Mouse (Mus musculus) neural tube, embryonic 11.5 days (tissue): ENCODE measurements around the gene Gm20388. TPM values are rescaled to one million over a fixed set of nuclear protein-coding genes. Genes with fewer than 3 reads are reported as not detected.
A peak's percentile ranks its signal among the peaks of the same experiment; 100 is the strongest.

Source experiments
- ATAC-seq: fragments of 200-750 bp; cut with Nextera tagmentation; 2 replicates; pipeline ENCODE4 v1.8.0; 2017; ENCODE audit warnings: moderate number of reproducible peaks, mild to moderate bottlenecking, moderate TSS enrichment, moderate library complexity; ENCODE audit not compliant: insufficient read depth, low FRiP score, low TSS enrichment
- DNase-seq: peaks from one replicate; pipeline ENCODE4 v3.0.0-alpha.2; 2015; ENCODE audit warnings: low spot score
- H3K27ac ChIP-seq: fragments of 300-500 bp; sonication (generic); 2 replicates; pipeline ENCODE4 v1.5.1; 2014; ENCODE audit warnings: low read depth, mild to moderate bottlenecking, low read length
- H3K27me3 ChIP-seq: fragments of 300-500 bp; sonication (generic); 2 replicates; pipeline ENCODE4 v1.6.1; 2014; ENCODE audit warnings: mild to moderate bottlenecking, low read length, mixed read lengths; ENCODE audit not compliant: control insufficient read depth, insufficient read depth
- H3K36me3 ChIP-seq: fragments of 300-500 bp; sonication (generic); 2 replicates; pipeline ENCODE4 v1.6.1; 2014; ENCODE audit warnings: mild to moderate bottlenecking, low read length, moderate library complexity, mixed read lengths; ENCODE audit not compliant: control insufficient read depth, insufficient read depth
- H3K4me1 ChIP-seq: fragments of 300-500 bp; sonication (generic); 2 replicates; pipeline ENCODE4 v1.6.1; 2014; ENCODE audit warnings: low read length, mixed read lengths; ENCODE audit not compliant: control insufficient read depth, insufficient read depth
- H3K4me2 ChIP-seq: fragments of 300-500 bp; sonication (generic); 2 replicates; pipeline ENCODE4 v1.6.1; 2014; ENCODE audit warnings: low read depth, mild to moderate bottlenecking, moderate library complexity
- H3K4me3 ChIP-seq: fragments of 300-500 bp; sonication (generic); 2 replicates; pipeline ENCODE4 v1.5.1; 2014; ENCODE audit warnings: low read depth, low read length
- H3K9ac ChIP-seq: fragments of 300-500 bp; sonication (generic); 2 replicates; pipeline ENCODE4 v1.6.1; 2014; ENCODE audit warnings: mild to moderate bottlenecking, low read length
- H3K9me3 ChIP-seq: fragments of 300-500 bp; sonication (generic); 2 replicates; pipeline ENCODE4 v1.6.1; 2016; ENCODE audit warnings: low read length; ENCODE audit not compliant: control insufficient read depth
- WGBS: fragments of 180-500 bp; shearing (Covaris S2); extraction: QIAGEN DNeasy Blood & Tissue Kit; methylation state at CpG from one replicate; pipeline ENCODE4 v1.1.7; 2014; 5-methylcytosine and 5-hydroxymethylcytosine counted together
- polyA plus RNA-seq: library from polyadenylated mRNA; unstranded; fragments of >200 nt; fragmentation: Nextera tagmentation; extraction: Ambion mirVana; gene quantifications from 2 replicates; pipeline ENCODE4 v1.2.1, GENCODE M21; 2014

The Gm20388 gene
- polyA plus RNA-seq, 1 experiment from 2014 or later = not detected

DNA sequence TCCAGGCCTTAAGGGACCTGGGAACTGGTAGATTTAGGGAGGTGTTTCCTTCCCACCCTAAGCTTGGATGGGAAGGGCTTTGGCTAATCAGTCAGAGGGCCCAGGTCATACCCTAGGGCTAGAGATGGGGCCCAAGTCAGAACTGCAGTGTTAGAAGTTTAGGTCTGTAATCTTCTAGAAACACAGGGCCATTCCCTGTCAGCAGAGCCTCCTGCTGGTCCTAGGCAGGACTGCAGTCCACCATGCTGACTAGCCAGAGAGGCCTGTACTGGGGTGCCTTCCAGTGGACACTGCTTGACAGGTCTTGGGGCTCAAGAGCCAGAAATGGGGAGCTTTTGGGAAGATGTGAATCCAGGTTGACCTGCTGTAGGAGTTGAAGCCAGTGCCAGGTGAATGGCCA lies 73.4 kb downstream of the Gm20388 start:
- Histone ChIP-seq H3K36me3 (no peaks in the 10 kb centered on the region), H3K27ac (no peak overlapping the region), H3K9ac (no peak overlapping the region), H3K4me2 (no peak overlapping the region), H3K27me3 (no peaks in the 10 kb centered on the region), H3K9me3 (no peaks in the 10 kb centered on the region), H3K4me1 (no peaks in the 10 kb centered on the region), H3K4me3 (no peak overlapping the region)
- no peak for DNase-seq
- no peak for ATAC-seq

DNA sequence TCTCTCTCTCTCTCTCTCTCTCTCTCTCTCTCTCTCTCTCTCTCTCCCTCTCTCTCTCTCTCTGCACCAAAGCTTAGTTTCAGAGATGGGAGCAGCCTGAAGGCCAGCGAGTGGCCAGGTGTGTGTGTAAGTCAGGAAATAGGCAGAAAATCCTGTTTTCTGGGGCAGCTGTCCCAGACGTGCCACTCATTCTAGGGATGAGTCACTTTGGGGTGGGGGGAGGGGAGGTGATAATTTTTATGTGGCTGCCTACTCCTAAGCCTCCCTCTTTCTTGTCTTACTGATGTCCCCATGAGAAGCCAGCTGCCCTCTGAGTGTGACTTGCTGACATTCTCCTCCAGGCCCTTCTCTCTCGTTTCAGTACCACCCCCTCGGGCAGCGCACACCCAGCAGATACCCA lies 75.5 kb downstream of the Gm20388 start:
- WGBS = 76% methylated on average over 5 of the region's 5 CpGs
- Histone ChIP-seq H3K4me1 (no peaks in the 10 kb centered on the region), H3K27ac (no peak overlapping the region), H3K4me3 (no peak overlapping the region), H3K27me3 (no peaks in the 10 kb centered on the region), H3K4me2 (no peak overlapping the region), H3K36me3 (no peaks in the 10 kb centered on the region), H3K9me3 (no peaks in the 10 kb centered on the region), H3K9ac (no peak overlapping the region)
- ATAC-seq (no peak), DNase-seq (no peak)

DNA sequence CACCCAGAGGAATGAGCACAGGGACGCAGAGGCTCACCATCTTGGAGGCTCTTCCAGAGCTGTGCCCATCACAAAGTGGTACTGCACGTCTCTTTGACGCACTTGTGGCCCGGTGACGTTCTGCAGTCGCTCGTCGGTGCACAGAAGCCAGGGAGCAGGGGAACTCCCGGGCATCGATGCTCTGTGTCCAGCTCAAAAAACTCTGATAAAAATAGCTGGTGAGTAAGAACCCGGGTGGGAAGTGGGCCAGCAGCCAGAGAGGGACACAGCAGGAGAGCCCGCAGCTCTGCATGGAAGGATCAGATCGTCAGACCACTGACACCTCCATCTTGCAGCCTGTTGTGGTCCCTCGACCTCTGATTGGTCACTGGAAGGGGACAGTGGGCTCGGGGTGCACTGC lies 77.4 kb downstream of the Gm20388 start:
- Histone ChIP-seq H3K27me3 (peaks cover 9% of the 10 kb centered on the region), H3K36me3 (no peaks in the 10 kb centered on the region), H3K4me3 (no peak overlapping the region), H3K4me1 (no peaks in the 10 kb centered on the region), H3K9ac (no peak overlapping the region), H3K27ac (no peak overlapping the region), H3K9me3 (no peaks in the 10 kb centered on the region), H3K4me2 (no peak overlapping the region)
- DNase-seq = no peak
- WGBS = 83% methylated on average over 15 of the region's 15 CpGs
- ATAC-seq = no peak

DNA sequence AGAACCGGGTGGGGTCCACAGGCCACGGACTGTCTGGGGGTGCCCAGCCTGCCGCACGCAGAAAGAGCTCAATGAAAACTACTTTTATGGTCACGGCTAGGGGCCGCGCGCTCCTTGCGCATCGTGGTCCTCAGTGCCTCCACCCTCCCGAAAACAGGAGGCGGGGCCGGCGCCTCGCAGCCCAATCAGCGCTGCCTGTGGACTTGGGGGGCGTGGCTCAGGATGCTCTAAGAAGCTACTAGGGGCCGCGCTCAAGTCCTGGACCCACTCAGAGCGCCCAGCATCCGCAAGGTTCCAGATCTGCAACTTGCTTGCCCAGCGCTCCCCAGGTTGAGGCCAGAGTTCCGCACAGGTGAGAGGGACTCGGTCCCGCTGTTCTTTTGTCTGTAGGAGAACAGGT lies 81.6 kb downstream of the Gm20388 start, which contains the start of gene Crispld2:
Gene Crispld2, plus strand, starts transcription at position 190 of the 400 bp plus-strand sequence.
- H3K4me1 ChIP-seq = peaks cover 12% of the 10 kb centered on the region
- H3K27me3 ChIP-seq = peaks cover 13% of the 10 kb centered on the region
- no peak within 1 kb of the TSS for H3K9ac ChIP-seq
- H3K27ac ChIP-seq = no peak within 1 kb of the TSS
- DNase-seq (peak; percentile 92), ATAC-seq (peak; percentile 93)
- peak within 1 kb of the TSS; percentile 52 for H3K4me2 ChIP-seq
- 1% methylated on average over 25 of the region's 25 CpGs for WGBS
- H3K36me3 ChIP-seq = no peaks in the 10 kb centered on the region
- H3K9me3 ChIP-seq = no peaks in the 10 kb centered on the region
- H3K4me3 ChIP-seq = peak within 1 kb of the TSS; percentile 20

DNA sequence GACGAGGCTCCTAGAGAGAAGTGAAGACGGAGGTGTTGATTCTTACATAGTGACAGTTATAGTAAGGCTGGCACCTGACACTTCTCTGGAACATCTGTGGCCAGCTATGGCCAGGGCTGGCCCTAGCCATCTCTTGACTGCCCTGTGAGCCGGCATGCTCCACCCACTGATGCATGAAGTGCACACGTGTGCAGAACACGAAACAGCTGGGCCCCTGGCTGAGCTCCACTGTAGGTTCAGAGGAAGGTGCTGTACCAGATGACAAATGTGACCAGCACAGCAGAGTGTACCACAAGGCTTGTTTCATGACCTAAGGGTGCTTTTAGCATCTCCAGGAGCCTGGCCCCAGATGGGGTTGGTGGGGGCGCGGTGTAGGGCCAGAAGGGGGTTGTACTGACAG lies 83.5 kb downstream of the Gm20388 start:
- WGBS = 52% methylated on average over 7 of the region's 7 CpGs
- no peaks in the 10 kb centered on the region for H3K9me3 ChIP-seq
- H3K27ac ChIP-seq = no peak overlapping the region
- H3K4me2 ChIP-seq = no peak overlapping the region
- ATAC-seq (no peak), DNase-seq (no peak)
- peaks cover 12% of the 10 kb centered on the region for H3K4me1 ChIP-seq
- no peak overlapping the region for H3K4me3 ChIP-seq
- H3K9ac ChIP-seq = no peak overlapping the region
- no peaks in the 10 kb centered on the region for H3K36me3 ChIP-seq
- peaks cover 13% of the 10 kb centered on the region for H3K27me3 ChIP-seq

DNA sequence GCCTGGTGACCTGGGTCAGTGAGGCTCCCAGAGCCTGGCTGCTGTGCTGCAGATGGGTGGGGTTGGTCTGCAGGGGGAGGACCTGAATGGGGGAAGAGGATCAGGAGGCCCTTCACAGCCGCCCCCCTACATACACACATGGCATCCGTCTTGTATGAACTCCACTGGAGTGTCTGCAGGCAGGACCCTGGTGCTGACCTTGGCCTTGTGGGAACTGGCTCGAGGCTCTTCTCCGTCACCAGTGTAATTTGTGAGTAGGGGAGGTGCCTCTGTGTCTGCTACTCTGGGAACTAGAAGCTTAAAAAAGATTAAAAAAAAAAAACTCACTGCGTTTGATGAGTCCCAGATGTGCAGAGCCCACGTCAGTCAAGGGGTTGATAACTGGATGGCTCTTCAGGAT lies 83.9 kb downstream of the Gm20388 start:
- Histone ChIP-seq H3K9me3 (no peaks in the 10 kb centered on the region), H3K27me3 (peaks cover 13% of the 10 kb centered on the region), H3K9ac (no peak overlapping the region), H3K4me1 (peaks cover 12% of the 10 kb centered on the region), H3K4me3 (no peak overlapping the region), H3K27ac (no peak overlapping the region), H3K4me2 (no peak overlapping the region), H3K36me3 (no peaks in the 10 kb centered on the region)
- 43% methylated on average over 6 of the region's 6 CpGs for WGBS
- no peak for DNase-seq
- ATAC-seq = no peak

DNA sequence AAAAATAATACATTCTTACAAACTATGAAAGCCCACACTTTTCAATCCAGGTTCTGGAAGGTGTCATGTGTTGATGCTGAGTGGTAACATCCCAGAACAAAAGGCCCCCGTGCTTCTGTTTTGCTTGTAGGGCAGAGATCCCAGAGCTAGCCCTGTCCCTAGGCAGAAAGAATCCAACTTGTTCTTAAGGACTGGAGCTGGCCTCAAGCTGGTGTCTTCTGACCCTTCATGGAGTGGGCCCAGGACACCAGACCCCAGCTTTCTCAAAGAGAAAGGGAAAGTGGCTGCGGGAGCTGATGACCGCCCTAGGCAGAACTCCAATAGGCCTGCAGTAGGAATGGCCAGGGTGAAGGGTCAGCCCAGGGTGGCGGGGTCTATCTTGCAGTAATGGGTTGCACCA lies 86.6 kb downstream of the Gm20388 start:
- no peak overlapping the region for H3K4me2 ChIP-seq
- no peak for DNase-seq
- H3K4me3 ChIP-seq = no peak overlapping the region
- peaks cover 12% of the 10 kb centered on the region for H3K4me1 ChIP-seq
- no peak overlapping the region for H3K27ac ChIP-seq
- no peaks in the 10 kb centered on the region for H3K9me3 ChIP-seq
- H3K36me3 ChIP-seq = no peaks in the 10 kb centered on the region
- WGBS = 83% methylated on average over 4 of the region's 4 CpGs
- H3K27me3 ChIP-seq = peaks cover 8% of the 10 kb centered on the region
- H3K9ac ChIP-seq = no peak overlapping the region
- no peak for ATAC-seq

DNA sequence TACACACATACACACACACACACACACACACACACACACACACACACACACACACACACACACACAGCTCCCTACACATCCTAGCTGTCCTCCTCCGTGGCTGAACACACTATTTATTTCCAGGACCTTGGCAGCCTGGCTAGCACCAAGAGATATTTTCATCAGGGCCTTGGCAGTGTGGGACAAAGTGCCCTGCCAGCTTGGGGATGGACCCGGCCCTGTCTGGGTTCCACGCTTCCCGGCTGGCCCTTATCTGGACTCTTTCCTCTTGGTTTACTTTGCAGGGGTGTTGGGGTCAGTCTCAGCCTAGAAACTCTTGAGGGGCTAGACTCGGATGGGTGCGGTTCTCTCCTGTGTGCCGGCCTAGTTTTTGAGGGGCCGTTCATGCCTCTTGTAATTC lies 89.8 kb downstream of the Gm20388 start:
- Histone ChIP-seq H3K4me3 (no peak overlapping the region), H3K27ac (no peak overlapping the region), H3K4me2 (no peak overlapping the region), H3K36me3 (no peaks in the 10 kb centered on the region), H3K27me3 (no peaks in the 10 kb centered on the region), H3K4me1 (no peaks in the 10 kb centered on the region), H3K9me3 (no peaks in the 10 kb centered on the region), H3K9ac (no peak overlapping the region)
- 71% methylated on average over 8 of the region's 8 CpGs for WGBS
- no peak for DNase-seq
- ATAC-seq = no peak

DNA sequence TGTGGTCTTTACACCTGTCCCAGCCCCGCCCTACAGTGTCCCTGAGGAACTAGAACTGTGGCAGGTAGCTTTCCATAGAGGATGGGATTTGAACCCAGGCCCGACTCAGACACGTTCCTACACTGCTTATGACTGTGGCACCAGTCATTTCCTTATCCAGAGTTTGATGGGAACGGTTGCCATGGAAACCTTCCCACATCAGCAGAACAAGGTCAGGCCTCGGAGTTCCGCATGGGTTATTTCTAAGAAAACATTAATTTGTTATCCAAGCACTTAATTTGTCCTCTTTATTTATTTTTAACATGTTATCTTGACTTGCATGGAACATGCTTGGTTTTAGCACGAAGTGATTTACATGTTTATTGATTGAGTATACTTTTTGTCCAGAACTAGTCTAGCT lies 91.1 kb downstream of the Gm20388 start:
- H3K27me3 ChIP-seq = no peaks in the 10 kb centered on the region
- H3K4me3 ChIP-seq = no peak overlapping the region
- H3K36me3 ChIP-seq = no peaks in the 10 kb centered on the region
- no peak overlapping the region for H3K9ac ChIP-seq
- no peaks in the 10 kb centered on the region for H3K9me3 ChIP-seq
- 68% methylated on average over 7 of the region's 7 CpGs for WGBS
- H3K4me1 ChIP-seq = 0 out of 2 replicates have a peak, but pooled peaks cover 3% of the 10 kb centered on the region
- ATAC-seq (no peak), DNase-seq (no peak)
- H3K27ac ChIP-seq = no peak overlapping the region
- no peak overlapping the region for H3K4me2 ChIP-seq
